ENCODE assay signal across 26 mouse cellular contexts in genomic region chr15:97163090-97163489, GRCm38 (mm10).
"Had no signal": no experiment of that assay in that cellular context is flagged by ENCODE, and none has a peak within 500 bp of the region (broad histone marks: within the 10 kb centered on the region; RNA-seq: fewer than 3 reads in every experiment).

No protein-coding gene starts in this region.

- H3K9ac ChIP-seq: heart, embryonic 13.5 days; heart, embryonic 15.5 days; hindbrain, embryonic 13.5 days; hindbrain, embryonic 15.5 days; kidney, embryonic 15.5 days; limb, embryonic 12.5 days; liver, embryonic 14.5 days had no signal

- ATAC-seq: hindbrain, postnatal 0 days; intestine, embryonic 16.5 days had no signal

- H3K9me3 ChIP-seq: heart, embryonic 13.5 days; heart, embryonic 15.5 days; hindbrain, embryonic 13.5 days; hindbrain, embryonic 15.5 days; kidney, embryonic 15.5 days; limb, embryonic 12.5 days had no signal

- H3K4me1 ChIP-seq: heart, embryonic 13.5 days; hindbrain, embryonic 13.5 days; hindbrain, embryonic 15.5 days; limb, embryonic 12.5 days had no signal

- H3K27ac ChIP-seq: heart, adult 2 months; heart, embryonic 13.5 days; heart, embryonic 15.5 days; hindbrain, embryonic 13.5 days; hindbrain, embryonic 15.5 days; hindbrain, postnatal 0 days; kidney, embryonic 15.5 days; kidney, postnatal 0 days; limb, embryonic 12.5 days; liver, embryonic 14.5 days had no signal

- H3K36me3 ChIP-seq: heart, embryonic 13.5 days; heart, embryonic 15.5 days; hindbrain, embryonic 13.5 days; hindbrain, embryonic 15.5 days; kidney, embryonic 15.5 days; limb, embryonic 12.5 days had no signal

- H3K4me2 ChIP-seq: heart, embryonic 11.5 days; heart, embryonic 13.5 days; heart, embryonic 15.5 days; hindbrain, embryonic 13.5 days; hindbrain, embryonic 15.5 days; kidney, embryonic 15.5 days; limb, embryonic 12.5 days; liver, embryonic 11.5 days had no signal

- H3K27me3 ChIP-seq: heart, embryonic 13.5 days; heart, embryonic 15.5 days; hindbrain, embryonic 13.5 days; hindbrain, embryonic 15.5 days; kidney, embryonic 15.5 days; limb, embryonic 12.5 days had no signal

- DNase-seq: gastrocnemius, postnatal 10 days; gastrocnemius, postnatal 25 days; heart, adult 11 months; heart, adult 2 months; heart, postnatal 14 days; heart, postnatal 36 days; kidney, adult 11 months; kidney, adult 2 months; kidney, adult 9 months; kidney, postnatal 14 days; kidney, postnatal 36 days; layer of hippocampus, adult 9-11 months; layer of hippocampus, postnatal 36 days; left cerebral cortex, postnatal 4 days had no signal

- H3K4me3 ChIP-seq: heart, adult 2 months; heart, embryonic 13.5 days; heart, embryonic 15.5 days; hindbrain, embryonic 13.5 days; hindbrain, embryonic 15.5 days; kidney, embryonic 15.5 days; limb, embryonic 12.5 days had no signal
